8 mouse cellular contexts compared by ENCODE assay signal in the genomic region with DNA sequence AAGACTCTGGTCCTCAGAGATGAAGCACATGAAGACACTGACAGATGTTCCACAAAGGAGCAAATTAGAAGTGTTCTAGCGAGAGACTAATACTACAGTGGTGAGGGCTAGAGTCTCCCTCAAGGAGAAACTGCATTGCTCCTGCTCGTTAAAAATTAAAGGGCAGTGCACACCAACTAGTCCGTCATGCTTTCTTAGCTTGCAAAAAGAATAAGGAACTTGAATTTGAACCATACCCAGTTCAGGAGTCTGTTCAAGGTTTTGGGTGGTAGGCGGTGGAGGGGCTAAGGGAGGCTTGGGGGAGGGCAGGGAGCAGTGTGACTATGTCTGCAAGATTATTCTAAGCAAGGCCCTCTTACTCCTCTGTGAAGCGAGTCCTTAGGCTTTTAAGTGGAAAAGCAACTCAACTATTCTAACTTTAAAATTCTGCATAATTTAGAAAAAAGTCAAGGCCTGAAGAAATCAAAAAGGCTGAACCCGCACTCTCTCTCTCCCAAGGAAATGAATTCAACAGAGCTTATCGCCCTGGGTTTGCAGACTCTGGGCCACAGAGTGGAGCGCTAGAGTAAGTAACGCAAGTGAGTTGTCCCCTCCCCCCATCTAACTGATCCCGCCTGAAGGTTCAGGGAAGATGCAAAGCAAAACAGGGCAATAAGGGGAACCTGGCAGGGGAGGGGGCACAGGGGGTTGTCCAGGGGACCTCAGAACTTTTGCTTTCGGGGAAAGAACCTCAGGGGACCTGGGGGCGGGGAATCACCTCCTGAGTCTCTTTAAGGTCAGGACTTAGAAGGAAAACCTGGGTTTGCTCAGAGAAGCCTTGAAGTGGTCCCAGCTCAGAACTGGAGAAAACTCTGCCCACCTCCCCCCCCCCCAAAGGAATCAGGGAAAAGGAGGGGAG. TPM values are rescaled to one million over a fixed set of nuclear protein-coding genes. Genes with fewer than 3 reads are reported as not detected.
A peak's percentile ranks its signal among the peaks of the same experiment; 100 is the strongest.
DNase-seq lines count a peak whose midpoint lies in the region; ATAC-seq and TF ChIP-seq lines count a peak whose summit lies in the region.

No protein-coding gene starts in this region.

- 6% methylated on average over 12 of the region's 12 CpGs for WGBS in bone marrow, adult 2 months
- WGBS in hindbrain, postnatal 0 days, result 25% methylated on average over 12 of the region's 12 CpGs
- 30% methylated on average over 12 of the region's 12 CpGs for WGBS in lung, embryonic 15.5 days
- 60% methylated on average over 12 of the region's 12 CpGs for WGBS in cerebellum, adult 2 months

- no peaks in the 10 kb centered on the region for H3K36me3 ChIP-seq in hindbrain, postnatal 0 days (ENCODE audit: insufficient read depth, low read length)
- no peaks in the 10 kb centered on the region for H3K36me3 ChIP-seq in lung, embryonic 15.5 days

- peak overlapping the region; percentile 58 for H3K27ac ChIP-seq in bone marrow, adult 2 months (ENCODE audit: control insufficient read depth, insufficient read depth, low read depth, low read length, poor library complexity)
- peak overlapping the region; percentile 85 for H3K27ac ChIP-seq in gastrocnemius, adult 2 months
- no peak overlapping the region for H3K27ac ChIP-seq in hindbrain, postnatal 0 days
- no peak overlapping the region for H3K27ac ChIP-seq in lung, embryonic 15.5 days
- H3K27ac ChIP-seq in cerebellum, adult 2 months (ENCODE audit: insufficient read depth, low read length), result no peak overlapping the region

- peaks cover 3% of the 10 kb centered on the region; the same call in 1 of the 2 replicates for H3K4me1 ChIP-seq in bone marrow, adult 2 months (ENCODE audit: control insufficient read depth, insufficient read depth, low read length)
- H3K4me1 ChIP-seq in hindbrain, postnatal 0 days (ENCODE audit: insufficient read depth, low read length), result peaks cover 17% of the 10 kb centered on the region; the same call in 1 of the 2 replicates
- peaks cover 31% of the 10 kb centered on the region for H3K4me1 ChIP-seq in lung, embryonic 15.5 days
- H3K4me1 ChIP-seq in cerebellum, adult 2 months (ENCODE audit: control insufficient read depth, insufficient read depth, low read length), result peaks cover 10% of the 10 kb centered on the region

- intact Hi-C loops in gastrocnemius, adult 2 months (cut with DNase I), result no loop called here

- no peaks in the 10 kb centered on the region for H3K9me3 ChIP-seq in hindbrain, postnatal 0 days (ENCODE audit: low read length)
- no peaks in the 10 kb centered on the region for H3K9me3 ChIP-seq in lung, embryonic 15.5 days

- TF ChIP-seq POLR2A in bone marrow, adult 2 months (IDR thresholded peaks at IDR 0.05; ENCODE audit: borderline replicate concordance, control insufficient read depth, low read depth, low read length), result no peak
- TF ChIP-seq POLR2A in cerebellum, adult 2 months (IDR thresholded peaks at IDR 0.05; ENCODE audit: borderline replicate concordance, insufficient read depth, low read length), result no peak

- H3K4me2 ChIP-seq in hindbrain, postnatal 0 days (ENCODE audit: low read depth, low read length), result peak overlapping the region; percentile 100
- peak overlapping the region; percentile 97 for H3K4me2 ChIP-seq in lung, embryonic 15.5 days

- peak; percentile 32; the same call in 1 of the 2 replicates for TF ChIP-seq CTCF in bone marrow, adult 2 months (IDR thresholded peaks at IDR 0.05; ENCODE audit: control insufficient read depth, insufficient read depth, low read length)
- peak; percentile 42; the same call in 1 of the 2 replicates for TF ChIP-seq CTCF in gastrocnemius, adult 2 months (IDR thresholded peaks at IDR 0.05)
- peak; percentile 53 for TF ChIP-seq CTCF in hindbrain, postnatal 0 days (IDR thresholded peaks at IDR 0.05; ENCODE audit: low read depth)
- no peak for TF ChIP-seq CTCF in cerebellum, adult 2 months (IDR thresholded peaks at IDR 0.05; ENCODE audit: borderline replicate concordance, insufficient read depth, low read depth, low read length)

- peak; percentile 45; the same call in 1 of the 2 replicates for ATAC-seq in hindbrain, postnatal 0 days
- no peak for ATAC-seq in lung, embryonic 15.5 days (ENCODE audit: borderline replicate concordance, extremely low read depth, low FRiP score, low TSS enrichment)

- peak overlapping the region; percentile 81 for H3K4me3 ChIP-seq in bone marrow, adult 2 months (replicated peaks; ENCODE audit: control insufficient read depth, low read depth, low read length)
- peak overlapping the region; percentile 92 for H3K4me3 ChIP-seq in gastrocnemius, adult 2 months
- peak overlapping the region; percentile 60 for H3K4me3 ChIP-seq in hindbrain, postnatal 0 days (ENCODE audit: low read length)
- H3K4me3 ChIP-seq in lung, embryonic 15.5 days, result peak overlapping the region; percentile 53
- no peak overlapping the region for H3K4me3 ChIP-seq in cerebellum, adult 2 months (replicated peaks; ENCODE audit: insufficient read depth, low read depth, low read length)

- peaks cover 12% of the 10 kb centered on the region for H3K27me3 ChIP-seq in hindbrain, postnatal 0 days (ENCODE audit: insufficient read depth, low read length)
- peaks cover 57% of the 10 kb centered on the region for H3K27me3 ChIP-seq in lung, embryonic 15.5 days
- no peaks in the 10 kb centered on the region for H3K27me3 ChIP-seq in cerebellum, adult 2 months (ENCODE audit: control insufficient read depth, insufficient read depth, low read length)

- DNase-seq in layer of hippocampus, adult 9-11 months, result peak; percentile 13
- DNase-seq in layer of hippocampus, adult 11-12 months (ENCODE audit: low spot score), result no peak
- DNase-seq in gastrocnemius, adult 2 months, result peak; percentile 44
- peak; percentile 80 for DNase-seq in hindbrain, postnatal 0 days (ENCODE audit: low spot score)
- DNase-seq in retina, postnatal 1 day, result peak; percentile 61
- DNase-seq in cerebellum, adult 2 months, result no peak

- peak overlapping the region; percentile 45 for H3K9ac ChIP-seq in hindbrain, postnatal 0 days (replicated peaks; ENCODE audit: low read length)
- H3K9ac ChIP-seq in lung, embryonic 15.5 days, result 0 out of 2 replicates have a peak overlapping the region, but pooled peaks have one; percentile 16

RNA-seq across cellular contexts. Expression of gene Ptger4, which starts 2.4 kb away (rescaled TPM):
- 2.3 and 3.5 TPM in 2 replicates for polyA plus RNA-seq in bone marrow, adult 2 months (2011; ENCODE audit: insufficient read depth, insufficient read length, low replicate concordance, missing spikeins)
- total RNA-seq in gastrocnemius, adult 2 months (2021), result 1 to 10 TPM; 1.2 to 1.9 TPM
- total RNA-seq in hindbrain, postnatal 0 days (2014; rRNA removed), result 4.7 and 4.9 TPM in 2 replicates
- 3.0 and 3.3 TPM in 2 replicates for polyA plus RNA-seq in hindbrain, postnatal 0 days (2015; fragmentation: Nextera tagmentation; extraction: Ambion mirVana)
- polyA plus RNA-seq in lung, embryonic 15.5 days (2015; fragmentation: Nextera tagmentation; extraction: Ambion mirVana), result 1.5 and 2.1 TPM in 2 replicates
- 1.1 and 1.2 TPM in 2 replicates for polyA plus RNA-seq in cerebellum, adult 2 months (2012; rRNA removed)

RNA-seq across cellular contexts. Expression of gene Ttc33, which starts 56.2 kb away (rescaled TPM):
- polyA plus RNA-seq in bone marrow, adult 2 months (2011; ENCODE audit: insufficient read depth, insufficient read length, low replicate concordance, missing spikeins), result 10.6 and 15.5 TPM in 2 replicates
- total RNA-seq in gastrocnemius, adult 2 months (2021), result 10 to 100 TPM; 61.6 to 67.4 TPM
- total RNA-seq in hindbrain, postnatal 0 days (2014; rRNA removed), result 21.3 TPM in 2 replicates
- 39.3 and 44.9 TPM in 2 replicates for polyA plus RNA-seq in hindbrain, postnatal 0 days (2015; fragmentation: Nextera tagmentation; extraction: Ambion mirVana)
- polyA plus RNA-seq in lung, embryonic 15.5 days (2015; fragmentation: Nextera tagmentation; extraction: Ambion mirVana), result 41.6 and 43.5 TPM in 2 replicates
- 55.4 and 59.6 TPM in 2 replicates for polyA plus RNA-seq in cerebellum, adult 2 months (2012; rRNA removed)

Comparison
In these comparisons a context has a peak if more than half of its experiments do, and no peak if none do; other contexts are left out.
1. DNase-seq: peak in layer of hippocampus, adult 9-11 months (single experiment), gastrocnemius, adult 2 months (single experiment), hindbrain, postnatal 0 days (single experiment) and retina, postnatal 1 day (single experiment); none in layer of hippocampus, adult 11-12 months (single experiment) and cerebellum, adult 2 months (0 of 2).
2. H3K27ac ChIP-seq: peak in bone marrow, adult 2 months (single experiment) and gastrocnemius, adult 2 months (single experiment); none in hindbrain, postnatal 0 days (single experiment), lung, embryonic 15.5 days (single experiment) and cerebellum, adult 2 months (single experiment).